Mouse (Mus musculus): ENCODE results near the gene Smad5. TPM values are rescaled to one million over a fixed set of nuclear protein-coding genes. Genes with fewer than 3 reads are reported as not detected.

The Smad5 gene
- total and polyA plus RNA-seq, 3 experiments = 4.3 to 7.4 (median 4.4) TPM

- TF ChIP-seq ZC3H11A (IDR thresholded peaks at IDR 0.05; ENCODE audit: low read depth, low read length) (no peak), ZKSCAN1 (IDR thresholded peaks at IDR 0.05; ENCODE audit: borderline replicate concordance, low read depth, low read length) (peak; percentile 75), CTCF (conservative IDR thresholded peaks at IDR 0.05 in 1 of 2, IDR thresholded peaks at IDR 0.05 in 1 of 2; ENCODE audit: low read depth in 2 of 2, low read length in 2 of 2) (peak in 1 of 2 experiments; percentile 21; a peak in 1 of 4 replicates)
- in situ Hi-C loops (cut with MboI; ENCODE audit: low pct_ligation_motif_present, low pct_unique_long_range_greater_than_20kb, low sequenced_read_pairs) = no loop called here
- dilution Hi-C loops (cut with MboI; ENCODE audit: extremely low pct_ligation_motif_present, extremely low pct_unique_long_range_greater_than_20kb, low sequenced_read_pairs) = no loop called here
Observed at GRCm38 (mm10) chr13:56772592-56772991, 69.8 kb downstream of the Smad5 start.

GRCm38 (mm10) chr13:56773262-56773870, 70.6 kb downstream of the Smad5 start:
- Histone ChIP-seq H3K9ac (ENCODE audit: insufficient read depth, low read depth) (no peak overlapping the region), H3K79me2 (replicated peaks; ENCODE audit: control insufficient read depth, extremely low read depth, insufficient read depth, poor library complexity, severe bottlenecking) (no peaks in the 10 kb centered on the region), H3K4me3 (replicated peaks in 1 of 3; ENCODE audit: low read depth in 2 of 3, low read length in 2 of 3, poor library complexity in 1 of 3) (no peak overlapping the region), H3K9me3 (replicated peaks; ENCODE audit: low read length) (peaks cover 4% of the 10 kb centered on the region), H3K36me3 (replicated peaks in 1 of 2; ENCODE audit: control insufficient read depth in 1 of 2, insufficient read depth in 1 of 2, low read length in 1 of 2) (no peaks in the 10 kb centered on the region), H3K4me1 (ENCODE audit: control insufficient read depth in 1 of 2, insufficient read depth in 2 of 2) (peaks cover 0 to 11% of the 10 kb centered on the region in 2 experiments; a peak in 1 of 4 replicates), H3K27ac (ENCODE audit: insufficient read depth, low read depth) (no peak overlapping the region), H3K4me2 (ENCODE audit: insufficient read depth, low read depth, poor library complexity, severe bottlenecking) (no peak overlapping the region), H3K27me3 (replicated peaks) (peaks cover 24% of the 10 kb centered on the region)
- dilution Hi-C loops (cut with MboI; ENCODE audit: extremely low pct_ligation_motif_present, extremely low pct_unique_long_range_greater_than_20kb, low sequenced_read_pairs) (no loop called here), in situ Hi-C loops (cut with MboI; ENCODE audit: low pct_ligation_motif_present, low pct_unique_long_range_greater_than_20kb, low sequenced_read_pairs) (no loop called here)
- no peak for DNase-seq (ENCODE audit: extremely low read depth)
- TF ChIP-seq USF2 (conservative IDR thresholded peaks at IDR 0.05; ENCODE audit: low read depth, low read length) (no peak), NELFE (IDR thresholded peaks at IDR 0.05; ENCODE audit: low read depth, low read length) (no peak), SMC3 (IDR thresholded peaks at IDR 0.05; ENCODE audit: low read depth, low read length) (no peak)

More at GRCm38 (mm10) chr13:56772592-56772991, 69.8 kb downstream of the Smad5 start:
- no peak for DNase-seq (ENCODE audit: extremely low read depth)
- no peak overlapping the region for H3K9ac ChIP-seq (ENCODE audit: insufficient read depth, low read depth)
- no peak overlapping the region for H3K27ac ChIP-seq (ENCODE audit: insufficient read depth, low read depth)
- no peak overlapping the region for H3K4me2 ChIP-seq (ENCODE audit: insufficient read depth, low read depth, poor library complexity, severe bottlenecking)
- H3K36me3 ChIP-seq (replicated peaks in 1 of 2; ENCODE audit: control insufficient read depth in 1 of 2, insufficient read depth in 1 of 2, low read length in 1 of 2) = no peaks in the 10 kb centered on the region
- peaks cover 0 to 11% of the 10 kb centered on the region in 2 experiments; a peak in 1 of 4 replicates for H3K4me1 ChIP-seq (ENCODE audit: control insufficient read depth in 1 of 2, insufficient read depth in 2 of 2)
- peaks cover 24% of the 10 kb centered on the region for H3K27me3 ChIP-seq (replicated peaks)
- no peak overlapping the region for H3K4me3 ChIP-seq (replicated peaks in 1 of 3; ENCODE audit: low read depth in 2 of 3, low read length in 2 of 3, poor library complexity in 1 of 3)
- H3K79me2 ChIP-seq (replicated peaks; ENCODE audit: control insufficient read depth, extremely low read depth, insufficient read depth, poor library complexity, severe bottlenecking) = no peaks in the 10 kb centered on the region
- peaks cover 4% of the 10 kb centered on the region for H3K9me3 ChIP-seq (replicated peaks; ENCODE audit: low read length)

DNA sequence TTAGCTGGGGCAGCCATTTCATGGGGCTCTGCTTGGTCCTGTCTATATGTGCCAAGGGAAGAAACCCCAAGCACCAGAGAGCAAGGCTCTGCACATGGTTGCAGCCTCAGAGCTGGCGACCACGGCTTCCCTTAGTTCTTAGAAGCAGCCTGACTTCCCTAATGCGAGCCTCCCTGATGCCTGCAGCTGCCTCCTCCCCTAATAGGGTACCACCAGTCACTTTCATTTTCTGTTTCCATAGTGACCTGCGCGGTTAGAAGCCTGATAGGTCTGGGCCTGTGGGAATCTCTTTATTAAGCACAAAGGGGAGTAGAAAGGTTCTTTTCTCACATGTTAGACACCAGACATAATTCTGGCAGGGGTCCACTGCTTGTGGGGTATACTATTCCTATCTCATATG, 71.5 kb downstream of the Smad5 start:
- H3K27ac ChIP-seq (ENCODE audit: insufficient read depth, low read depth) = no peak overlapping the region
- H3K9ac ChIP-seq (ENCODE audit: insufficient read depth, low read depth) = no peak overlapping the region
- TF ChIP-seq MYC (IDR thresholded peaks at IDR 0.05; ENCODE audit: low read depth, low read length) = no peak
- TF ChIP-seq TCF12 (IDR thresholded peaks at IDR 0.05; ENCODE audit: low read depth, low read length) = no peak
- no peak for TF ChIP-seq GABPA (IDR thresholded peaks at IDR 0.05; ENCODE audit: insufficient replicate concordance, low read depth, low read length)
- TF ChIP-seq CHD1 (IDR thresholded peaks at IDR 0.05; ENCODE audit: low read depth, low read length) = no peak
- no peak for TF ChIP-seq MAFK (IDR thresholded peaks at IDR 0.05; ENCODE audit: insufficient replicate concordance, low read length)
- no peak for TF ChIP-seq CHD2 (IDR thresholded peaks at IDR 0.05; ENCODE audit: low read length)
- TF ChIP-seq RCOR1 (conservative IDR thresholded peaks at IDR 0.05; ENCODE audit: low read depth, low read length) = no peak
- no peak for TF ChIP-seq MAZ (IDR thresholded peaks at IDR 0.05; ENCODE audit: low read depth, low read length)
- TF ChIP-seq MAX (IDR thresholded peaks at IDR 0.05; ENCODE audit: low read length) = no peak
- TF ChIP-seq USF2 (conservative IDR thresholded peaks at IDR 0.05; ENCODE audit: low read depth, low read length) = no peak
- no peak for TF ChIP-seq PAX5 (IDR thresholded peaks at IDR 0.05; ENCODE audit: low read length)
- TF ChIP-seq USF1 (IDR thresholded peaks at IDR 0.05; ENCODE audit: low read depth, low read length) = no peak
- TF ChIP-seq ZNF384 (IDR thresholded peaks at IDR 0.05; ENCODE audit: low read depth, low read length) = no peak
- TF ChIP-seq CTCF (conservative IDR thresholded peaks at IDR 0.05 in 1 of 2, IDR thresholded peaks at IDR 0.05 in 1 of 2; ENCODE audit: low read depth in 2 of 2, low read length in 2 of 2) = no peak
- TF ChIP-seq ELF1 (IDR thresholded peaks at IDR 0.05; ENCODE audit: low read depth, low read length) = no peak
- H3K4me2 ChIP-seq (ENCODE audit: insufficient read depth, low read depth, poor library complexity, severe bottlenecking) = peak overlapping the region; percentile 12; the same call in 1 of the 2 replicates
- in situ Hi-C loops (cut with MboI; ENCODE audit: low pct_ligation_motif_present, low pct_unique_long_range_greater_than_20kb, low sequenced_read_pairs) (no loop called here), dilution Hi-C loops (cut with MboI; ENCODE audit: extremely low pct_ligation_motif_present, extremely low pct_unique_long_range_greater_than_20kb, low sequenced_read_pairs) (no loop called here)
- H3K36me3 ChIP-seq (replicated peaks in 1 of 2; ENCODE audit: control insufficient read depth in 1 of 2, insufficient read depth in 1 of 2, low read length in 1 of 2) = no peaks in the 10 kb centered on the region
- H3K4me3 ChIP-seq (replicated peaks in 1 of 3; ENCODE audit: low read depth in 2 of 3, low read length in 2 of 3, poor library complexity in 1 of 3) = no peak overlapping the region
- H3K9me3 ChIP-seq (replicated peaks; ENCODE audit: low read length) = peaks cover 6% of the 10 kb centered on the region
- H3K27me3 ChIP-seq (replicated peaks) = peaks cover 24% of the 10 kb centered on the region
- DNase-seq (ENCODE audit: extremely low read depth) = peak; percentile 51
- peaks cover 0 to 11% of the 10 kb centered on the region in 2 experiments; a peak in 1 of 4 replicates for H3K4me1 ChIP-seq (ENCODE audit: control insufficient read depth in 1 of 2, insufficient read depth in 2 of 2)
- H3K79me2 ChIP-seq (replicated peaks; ENCODE audit: control insufficient read depth, extremely low read depth, insufficient read depth, poor library complexity, severe bottlenecking) = no peaks in the 10 kb centered on the region
